Mouse (Mus musculus) limb, embryonic 13.5 days (tissue): Measurements from ENCODE around the gene Tle3. TPM values are rescaled to one million over a fixed set of nuclear protein-coding genes. Genes with fewer than 3 reads are reported as not detected.
A peak's percentile ranks its signal among the peaks of the same experiment; 100 is the strongest.

Source experiments
- ATAC-seq: fragments of 200-750 bp; cut with Nextera tagmentation; 2 replicates; pipeline ENCODE4 v1.8.0; 2017; ENCODE audit warnings: low read depth, moderate number of reproducible peaks, moderate TSS enrichment; ENCODE audit not compliant: low FRiP score
- H3K27ac ChIP-seq: fragments of 300-500 bp; sonication (generic); 2 replicates; pipeline ENCODE4 v1.5.1; 2015; ENCODE audit warnings: inconsistent platforms, mild to moderate bottlenecking, moderate library complexity
- H3K27me3 ChIP-seq: fragments of 300-500 bp; sonication (generic); 2 replicates; pipeline ENCODE4 v1.6.1; 2015; ENCODE audit warnings: mild to moderate bottlenecking, inconsistent platforms
- H3K36me3 ChIP-seq: fragments of 300-500 bp; sonication (generic); 2 replicates; pipeline ENCODE4 v1.6.1; 2015; ENCODE audit warnings: inconsistent platforms, mild to moderate bottlenecking, moderate library complexity
- H3K4me1 ChIP-seq: fragments of 300-500 bp; sonication (generic); 2 replicates; pipeline ENCODE4 v1.6.1; 2015; ENCODE audit warnings: inconsistent platforms
- H3K4me2 ChIP-seq: fragments of 300-500 bp; sonication (generic); replicated peaks from 2 replicates; pipeline ENCODE4 v1.6.1; 2015; ENCODE audit warnings: inconsistent platforms, mild to moderate bottlenecking, moderate library complexity
- H3K4me3 ChIP-seq: fragments of 300-500 bp; sonication (generic); 2 replicates; pipeline ENCODE4 v1.5.1; 2015; ENCODE audit warnings: moderate library complexity, mild to moderate bottlenecking, inconsistent platforms
- H3K9ac ChIP-seq: fragments of 300-500 bp; sonication (generic); 2 replicates; pipeline ENCODE4 v1.6.1; 2015; ENCODE audit warnings: mild to moderate bottlenecking, inconsistent platforms
- H3K9me3 ChIP-seq: fragments of 300-500 bp; sonication (generic); 2 replicates; pipeline ENCODE4 v1.6.1; 2016; ENCODE audit warnings: inconsistent platforms
- WGBS: fragments of 180-500 bp; shearing (Covaris S2); methylation state at CpG from one replicate; pipeline ENCODE4 v1.1.7; 2015; 5-methylcytosine and 5-hydroxymethylcytosine counted together
- polyA plus RNA-seq: library from polyadenylated mRNA; unstranded; fragments of >200 nt; fragmentation: Nextera tagmentation; extraction: Ambion mirVana; gene quantifications from 2 replicates; pipeline ENCODE4 v1.2.1, GENCODE M21; 2015

Tle3 gene
- polyA plus RNA-seq, 1 experiment from 2014 or later: 50.6 TPM

GRCm38 (mm10) chr9:61402716-61403115, 30.6 kb downstream of the Tle3 start:
- Histone ChIP-seq H3K27me3 (0 out of 2 replicates have a peak, but pooled peaks cover 5% of the 10 kb centered on the region), H3K9ac (no peak overlapping the region), H3K9me3 (no peaks in the 10 kb centered on the region), H3K4me2 (no peak overlapping the region), H3K36me3 (peaks cover 83% of the 10 kb centered on the region), H3K4me3 (no peak overlapping the region), H3K27ac (no peak overlapping the region), H3K4me1 (peaks cover 73% of the 10 kb centered on the region)
- no peak for ATAC-seq
- WGBS: 76% methylated on average over 5 of the region's 5 CpGs

- no peaks in the 10 kb centered on the region for H3K9me3 ChIP-seq
- no peak for ATAC-seq
- no peak overlapping the region for H3K9ac ChIP-seq
- H3K4me1 ChIP-seq: peaks cover 70% of the 10 kb centered on the region
- peaks cover 83% of the 10 kb centered on the region for H3K36me3 ChIP-seq
- peak overlapping the region; percentile 84 for H3K27ac ChIP-seq
- H3K4me3 ChIP-seq: no peak overlapping the region
- H3K4me2 ChIP-seq: 0 out of 2 replicates have a peak overlapping the region, but pooled peaks have one; percentile 52
- H3K27me3 ChIP-seq: 0 out of 2 replicates have a peak, but pooled peaks cover 5% of the 10 kb centered on the region
- 49% methylated on average over 16 of the region's 16 CpGs for WGBS
These were observed 31.9 kb downstream of the Tle3 start for GRCm38 (mm10) chr9:61403866-61404614.

- peak; percentile 18; the same call in 1 of the 2 replicates for ATAC-seq
- WGBS: 43% methylated on average over 3 of the region's 3 CpGs
- Histone ChIP-seq H3K27ac (peak overlapping the region; percentile 84), H3K36me3 (peaks cover 83% of the 10 kb centered on the region), H3K27me3 (0 out of 2 replicates have a peak, but pooled peaks cover 5% of the 10 kb centered on the region), H3K9ac (0 out of 2 replicates have a peak overlapping the region, but pooled peaks have one; percentile 14), H3K4me2 (peak overlapping the region; percentile 52), H3K9me3 (no peaks in the 10 kb centered on the region), H3K4me1 (peaks cover 70% of the 10 kb centered on the region), H3K4me3 (no peak overlapping the region)
These were observed 32.4 kb downstream of the Tle3 start for GRCm38 (mm10) chr9:61404615-61404980.

GRCm38 (mm10) chr9:61404998-61405621, 32.9 kb downstream of the Tle3 start:
- H3K4me3 ChIP-seq: no peak overlapping the region
- WGBS: 5% methylated on average over 19 of the region's 19 CpGs
- peaks cover 83% of the 10 kb centered on the region for H3K36me3 ChIP-seq
- no peaks in the 10 kb centered on the region for H3K9me3 ChIP-seq
- 0 out of 2 replicates have a peak, but pooled peaks cover 5% of the 10 kb centered on the region for H3K27me3 ChIP-seq
- H3K9ac ChIP-seq: 0 out of 2 replicates have a peak overlapping the region, but pooled peaks have one; percentile 14
- peak overlapping the region; percentile 84 for H3K27ac ChIP-seq
- H3K4me2 ChIP-seq: peak overlapping the region; percentile 52
- peaks cover 67% of the 10 kb centered on the region for H3K4me1 ChIP-seq
- peak; percentile 86 for ATAC-seq

GRCm38 (mm10) chr9:61406343-61406742, 34.2 kb downstream of the Tle3 start:
- H3K9me3 ChIP-seq: no peaks in the 10 kb centered on the region
- H3K27ac ChIP-seq: no peak overlapping the region; the same call in 1 of the 2 replicates
- ATAC-seq: no peak
- H3K4me3 ChIP-seq: no peak overlapping the region
- no peak overlapping the region for H3K4me2 ChIP-seq
- H3K27me3 ChIP-seq: 0 out of 2 replicates have a peak, but pooled peaks cover 5% of the 10 kb centered on the region
- 71% methylated on average over 1 of the region's 1 CpGs for WGBS
- H3K4me1 ChIP-seq: peaks cover 55% of the 10 kb centered on the region
- no peak overlapping the region for H3K9ac ChIP-seq
- peaks cover 83% of the 10 kb centered on the region for H3K36me3 ChIP-seq

GRCm38 (mm10) chr9:61409046-61409445, 36.9 kb downstream of the Tle3 start:
- Histone ChIP-seq H3K27me3 (0 out of 2 replicates have a peak, but pooled peaks cover 5% of the 10 kb centered on the region), H3K4me2 (no peak overlapping the region), H3K4me3 (no peak overlapping the region), H3K9ac (no peak overlapping the region), H3K36me3 (peaks cover 84% of the 10 kb centered on the region), H3K27ac (no peak overlapping the region), H3K9me3 (no peaks in the 10 kb centered on the region), H3K4me1 (peaks cover 28% of the 10 kb centered on the region)
- 93% methylated on average over 8 of the region's 8 CpGs for WGBS
- ATAC-seq: no peak

GRCm38 (mm10) chr9:61413665-61414456, 41.7 kb downstream of the Tle3 start:
- H3K36me3 ChIP-seq: peaks cover 97% of the 10 kb centered on the region
- H3K27me3 ChIP-seq: no peaks in the 10 kb centered on the region
- ATAC-seq: no peak
- H3K4me2 ChIP-seq: no peak overlapping the region
- no peak overlapping the region for H3K27ac ChIP-seq
- no peak overlapping the region for H3K4me3 ChIP-seq
- no peaks in the 10 kb centered on the region for H3K9me3 ChIP-seq
- 86% methylated on average over 14 of the region's 14 CpGs for WGBS
- no peak overlapping the region for H3K9ac ChIP-seq
- no peaks in the 10 kb centered on the region for H3K4me1 ChIP-seq

- no peaks in the 10 kb centered on the region for H3K27me3 ChIP-seq
- H3K9ac ChIP-seq: no peak overlapping the region
- no peak overlapping the region for H3K4me2 ChIP-seq
- no peaks in the 10 kb centered on the region for H3K9me3 ChIP-seq
- no peak overlapping the region for H3K27ac ChIP-seq
- no peak overlapping the region for H3K4me3 ChIP-seq
- no peaks in the 10 kb centered on the region for H3K4me1 ChIP-seq
- no peak for ATAC-seq
- 60% methylated on average over 9 of the region's 9 CpGs for WGBS
- H3K36me3 ChIP-seq: peaks cover 80% of the 10 kb centered on the region
These were observed 44.4 kb downstream of the Tle3 start for GRCm38 (mm10) chr9:61416571-61416970.

- H3K4me2 ChIP-seq: no peak overlapping the region
- ATAC-seq: no peak
- peaks cover 2% of the 10 kb centered on the region; the same call in 1 of the 2 replicates for H3K27me3 ChIP-seq
- WGBS: 79% methylated on average over 3 of the region's 3 CpGs
- H3K4me1 ChIP-seq: no peaks in the 10 kb centered on the region
- no peak overlapping the region for H3K4me3 ChIP-seq
- no peak overlapping the region for H3K27ac ChIP-seq
- H3K36me3 ChIP-seq: peaks cover 29% of the 10 kb centered on the region
- H3K9ac ChIP-seq: no peak overlapping the region
- no peaks in the 10 kb centered on the region; the same call in 1 of the 2 replicates for H3K9me3 ChIP-seq
These were observed 49.5 kb downstream of the Tle3 start for GRCm38 (mm10) chr9:61421626-61422025.

- Histone ChIP-seq H3K9ac (no peak overlapping the region), H3K27ac (no peak overlapping the region), H3K4me2 (no peak overlapping the region), H3K36me3 (peaks cover 6% of the 10 kb centered on the region), H3K4me3 (no peak overlapping the region), H3K4me1 (no peaks in the 10 kb centered on the region), H3K9me3 (no peaks in the 10 kb centered on the region; the same call in 1 of the 2 replicates), H3K27me3 (peaks cover 2% of the 10 kb centered on the region; the same call in 1 of the 2 replicates)
- ATAC-seq: no peak
- WGBS: 88% methylated on average over 3 of the region's 3 CpGs
These were observed 52.1 kb downstream of the Tle3 start for GRCm38 (mm10) chr9:61424245-61424644.

- Histone ChIP-seq H3K4me3 (no peak overlapping the region), H3K9me3 (no peaks in the 10 kb centered on the region; the same call in 1 of the 2 replicates), H3K27me3 (peaks cover 2% of the 10 kb centered on the region; the same call in 1 of the 2 replicates), H3K36me3 (no peaks in the 10 kb centered on the region), H3K4me2 (no peak overlapping the region), H3K4me1 (no peaks in the 10 kb centered on the region), H3K27ac (no peak overlapping the region), H3K9ac (no peak overlapping the region)
- ATAC-seq: no peak
- WGBS: 74% methylated on average over 7 of the region's 7 CpGs
These were observed 54.3 kb downstream of the Tle3 start for GRCm38 (mm10) chr9:61426493-61426892.
